ENCODE assay signal across 1 mouse cellular context in the genomic region with DNA sequence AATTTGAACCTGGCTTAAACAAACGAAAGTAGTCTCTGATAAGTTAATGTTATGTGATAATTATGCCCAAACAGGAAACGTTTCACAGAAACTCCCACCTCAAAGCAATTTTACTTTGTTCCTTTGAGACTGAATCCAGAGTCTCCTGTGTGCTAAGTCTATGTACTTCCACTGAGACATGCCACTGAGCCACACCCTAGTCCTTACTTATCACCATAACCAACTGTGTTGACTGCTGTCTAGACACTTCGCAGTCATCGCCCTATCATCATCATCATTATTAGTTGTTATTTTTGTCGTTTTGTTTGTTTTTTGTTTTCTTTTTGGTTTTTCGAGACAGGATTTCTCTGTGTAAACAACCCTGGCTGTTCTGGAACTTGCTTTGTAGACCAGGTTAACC.
TF ChIP-seq lines count a peak whose summit lies in the region.

No protein-coding gene starts in this region.

TF ChIP-seq in MEL, 35 proteins besides CTCF, POLR2A, EP300 and RAD21 (continued from another document):
- TF ChIP-seq USF2 (IDR thresholded peaks at IDR 0.05; ENCODE audit: borderline replicate concordance in 1 of 2, insufficient read depth in 1 of 2, low read depth in 1 of 2, low read length in 2 of 2) (no peak), CHD1 (IDR thresholded peaks at IDR 0.05; ENCODE audit: low read depth, low read length) (no peak), BHLHE40 (IDR thresholded peaks at IDR 0.05; ENCODE audit: borderline replicate concordance, low read depth, low read length) (no peak), MEF2A (IDR thresholded peaks at IDR 0.05; ENCODE audit: extremely low read depth, insufficient replicate concordance, low read depth, low read length, poor library complexity, severe bottlenecking) (no peak), NELFE (IDR thresholded peaks at IDR 0.05; ENCODE audit: low read depth, low read length) (no peak), TBP (IDR thresholded peaks at IDR 0.05; ENCODE audit: low read depth, low read length) (no peak), ZMIZ1 (IDR thresholded peaks at IDR 0.05; ENCODE audit: low read depth, low read length) (0 out of 2 replicates have a peak, but pooled peaks have one; percentile 30)
